Mouse (Mus musculus): ENCODE measurements around the gene Gramd1c.

Gene Gramd1c

DNA sequence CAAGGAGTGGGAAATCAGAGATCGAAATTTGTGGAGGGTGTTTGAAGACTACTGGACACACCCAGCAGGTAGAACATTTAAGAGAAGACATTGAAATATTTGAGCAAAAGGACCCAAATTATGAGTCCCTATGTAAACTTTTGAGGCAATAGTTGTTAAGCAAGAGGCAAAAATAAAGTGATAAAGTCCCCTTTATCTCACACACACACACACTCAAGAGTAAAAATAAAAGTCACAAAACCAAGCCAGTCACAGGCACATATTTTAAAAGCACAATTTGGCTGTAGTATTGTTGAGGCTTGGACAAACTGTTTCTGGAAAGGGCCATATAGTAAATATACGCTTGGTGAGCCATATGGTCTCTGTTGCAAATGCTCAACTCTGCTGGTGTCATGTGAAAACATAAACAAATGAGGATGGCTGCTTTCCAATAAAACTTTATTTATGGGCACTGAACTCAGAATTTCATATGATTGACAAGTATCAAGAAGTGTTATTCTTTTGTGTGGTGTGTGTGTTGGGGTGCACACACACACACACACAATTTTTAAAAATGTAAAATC lies 44.1 kb downstream of the Gramd1c start:
- in situ Hi-C loops (cut with MseI, MboI) = no loop called here

GRCm38 (mm10) chr16:44018372-44018771 lies 44.8 kb downstream of the Gramd1c start:
- in situ Hi-C loops (cut with MseI, MboI) = no loop called here

GRCm38 (mm10) chr16:44017707-44018106 lies 45.4 kb downstream of the Gramd1c start:
- in situ Hi-C loops (cut with MseI, MboI) = no loop called here

DNA sequence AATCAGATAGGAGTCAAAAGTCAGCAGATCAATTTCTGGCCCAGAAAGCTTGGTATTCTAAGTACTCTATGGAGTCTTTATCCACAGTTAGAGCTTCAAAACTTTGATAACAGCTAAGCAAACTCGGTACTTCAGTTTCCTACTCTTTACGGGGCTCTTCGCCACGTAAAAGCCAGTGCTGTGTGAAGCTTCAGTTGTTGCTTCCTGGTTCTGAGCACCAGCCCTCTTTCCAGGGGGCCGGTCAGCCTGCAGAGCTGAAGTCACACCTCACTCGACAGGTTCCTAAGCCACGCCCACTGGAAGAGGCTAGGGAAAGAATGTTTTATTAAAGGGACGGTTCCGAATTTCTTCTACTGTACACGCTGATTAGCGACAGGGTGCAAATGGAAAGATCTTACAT lies 47.0 kb downstream of the Gramd1c start:
- in situ Hi-C loops (cut with MseI, MboI) = no loop called here

GRCm38 (mm10) chr16:44015416-44016158 lies 47.6 kb downstream of the Gramd1c start:
- in situ Hi-C loops (cut with MseI, MboI) = no loop called here

GRCm38 (mm10) chr16:44011010-44011409 lies 52.1 kb downstream of the Gramd1c start:
- in situ Hi-C loops (cut with MseI, MboI) = no loop called here

- in situ Hi-C loops (cut with MseI, MboI) = no loop called here
These were observed 61.1 kb downstream of the Gramd1c start for GRCm38 (mm10) chr16:44002086-44002485.

DNA sequence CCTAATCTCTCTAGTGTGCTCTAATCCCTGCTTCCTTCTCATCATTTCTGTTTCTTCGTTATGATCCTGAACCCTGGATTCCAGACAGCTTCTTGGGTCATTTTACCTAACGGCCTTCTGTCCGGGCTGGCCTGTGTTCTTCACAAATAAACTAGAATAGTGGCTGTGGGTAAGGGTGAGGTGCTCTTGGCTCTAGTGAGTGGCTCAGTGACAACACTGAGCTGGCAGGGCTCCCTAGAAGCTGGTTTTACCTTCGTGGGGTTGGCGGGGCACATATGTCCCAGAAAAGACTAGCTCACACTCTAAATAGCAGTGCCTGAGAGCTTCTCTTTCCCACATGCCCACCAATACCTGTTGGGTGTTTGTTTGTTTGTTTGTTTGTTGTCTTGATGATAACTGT lies 63.6 kb downstream of the Gramd1c start:
- in situ Hi-C loops (cut with MseI, MboI) = no loop called here

DNA sequence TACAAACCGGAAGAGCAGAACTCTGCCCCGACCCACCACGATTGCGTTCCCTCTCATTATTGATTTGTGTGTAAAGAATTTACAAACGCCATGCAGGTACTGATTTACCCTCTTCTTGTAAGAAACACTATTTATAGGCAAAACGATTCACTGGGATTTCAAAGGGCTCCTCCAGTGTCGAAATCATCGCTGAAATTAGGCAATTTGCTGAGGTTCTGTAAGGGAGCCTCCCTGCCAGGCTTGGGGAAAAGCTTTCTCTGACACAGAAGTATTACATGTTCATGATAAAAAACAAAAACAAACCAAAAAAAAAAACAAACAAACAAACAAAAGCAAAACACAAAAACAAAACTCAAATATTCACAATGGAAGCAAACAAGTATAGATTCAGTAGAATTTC lies 64.0 kb downstream of the Gramd1c start:
- in situ Hi-C loops (cut with MseI, MboI) = no loop called here

DNA sequence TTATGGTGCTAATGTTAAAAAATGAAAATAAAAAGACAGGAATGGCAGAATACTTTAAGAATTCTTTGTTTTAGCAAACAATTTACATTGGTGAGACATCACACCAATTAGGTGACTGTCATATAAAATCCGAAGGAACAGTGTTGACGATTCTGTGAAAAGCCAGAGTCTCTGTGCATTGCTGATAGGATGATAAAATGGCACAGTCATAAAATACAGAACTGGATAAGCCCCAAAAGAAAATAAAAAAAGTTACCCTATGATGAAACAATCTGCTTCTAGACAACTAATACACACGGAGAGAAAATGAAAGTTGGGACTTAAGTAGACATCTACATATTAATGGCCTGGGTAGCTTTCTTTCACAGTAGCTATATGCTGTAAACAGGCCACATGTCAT lies 68.5 kb downstream of the Gramd1c start:
- in situ Hi-C loops (cut with MseI, MboI) = no loop called here

DNA sequence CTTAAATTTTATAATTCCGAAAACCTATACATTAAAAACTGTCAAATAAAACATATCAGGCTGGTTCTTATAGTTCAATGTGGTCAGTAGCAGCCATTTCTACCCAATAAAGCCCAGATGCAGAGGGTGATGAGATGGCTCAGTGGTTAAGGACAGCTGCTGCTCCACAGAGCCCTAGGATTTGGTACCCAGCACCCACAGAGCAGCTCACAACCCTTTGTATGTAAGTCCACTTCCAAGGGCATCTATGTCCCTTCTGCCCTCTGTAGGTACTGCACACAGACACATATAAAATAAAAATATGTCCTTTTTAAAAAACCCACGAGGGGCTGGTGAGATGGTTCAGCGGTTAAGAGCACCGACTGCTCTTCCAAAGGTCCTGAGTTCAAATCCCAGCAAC lies 76.8 kb downstream of the Gramd1c start:
- in situ Hi-C loops (cut with MseI, MboI) = no loop called here

GRCm38 (mm10) chr16:43980110-43980609 lies 83.0 kb downstream of the Gramd1c start:
- in situ Hi-C loops (cut with MseI, MboI) = no loop called here

DNA sequence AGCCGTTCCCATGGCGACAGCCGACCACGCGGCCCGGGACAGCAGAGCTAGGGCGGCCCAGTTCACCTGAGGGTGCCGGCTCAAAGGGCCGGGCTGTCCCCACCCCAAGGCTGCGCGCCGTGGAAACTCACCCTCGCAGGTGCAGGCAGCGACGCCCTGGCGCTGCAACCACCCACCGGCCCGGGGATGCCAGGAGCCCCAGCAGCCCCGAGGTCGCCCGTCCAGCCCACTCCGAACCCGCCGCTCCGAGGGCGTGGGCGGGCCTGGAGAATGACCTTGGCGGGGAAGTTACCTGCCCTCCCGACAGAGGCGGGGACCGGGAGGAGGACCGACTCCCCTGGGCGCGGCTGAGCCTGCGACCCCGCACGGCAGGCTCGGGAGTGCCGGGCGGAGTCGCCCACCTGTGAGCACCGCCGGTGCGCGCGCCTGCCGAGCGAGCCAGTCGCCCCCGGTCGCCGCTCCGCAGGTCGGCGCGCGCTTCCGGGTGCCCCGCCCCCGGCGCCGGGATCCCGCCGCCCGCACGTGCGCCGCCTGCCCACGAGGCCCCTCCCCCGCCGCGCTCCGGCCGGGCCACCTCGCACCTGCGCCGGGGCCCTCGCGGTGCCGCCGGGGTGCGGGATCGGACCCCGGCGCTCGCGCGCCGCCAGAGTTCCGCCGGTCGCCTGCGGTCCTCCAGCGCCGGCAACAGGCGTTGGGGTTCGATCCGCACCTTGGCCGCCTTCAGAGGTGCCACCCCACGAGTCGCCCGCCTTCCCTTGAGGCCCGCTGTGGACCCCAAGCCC lies 83.6 kb downstream of the Gramd1c start, which contains the start of gene Zdhhc23:
Zdhhc23 (minus strand) TSS at position 464 of the 782 bp plus-strand sequence.
- in situ Hi-C loops (cut with MseI, MboI) = no loop called here

GRCm38 (mm10) chr16:43979010-43979327 lies 84.2 kb downstream of the Gramd1c start:
- in situ Hi-C loops (cut with MseI, MboI) = no loop called here

GRCm38 (mm10) chr16:43973606-43974220 lies 89.4 kb downstream of the Gramd1c start:
- in situ Hi-C loops (cut with MseI, MboI) = no loop called here

GRCm38 (mm10) chr16:43973147-43973546 lies 90.0 kb downstream of the Gramd1c start:
- in situ Hi-C loops (cut with MseI, MboI) = no loop called here

DNA sequence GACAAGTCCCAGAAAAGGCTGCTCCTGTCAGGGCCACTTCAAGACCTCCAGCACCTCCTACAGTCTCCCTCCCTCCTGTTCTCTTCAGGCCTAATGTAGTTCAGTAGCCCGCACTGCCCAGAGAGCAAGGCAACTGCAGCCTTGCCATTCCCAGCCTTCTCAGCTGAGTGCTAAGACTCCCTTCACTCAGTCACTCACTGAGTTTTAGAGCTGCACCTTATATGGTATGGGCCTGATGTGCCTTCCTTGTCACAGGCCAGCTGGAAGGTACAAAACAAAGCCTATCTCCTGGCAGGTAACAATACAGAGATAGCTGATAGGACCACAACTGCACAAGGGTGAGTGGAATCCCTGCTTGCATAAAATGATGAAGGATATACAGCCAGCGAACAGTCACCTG lies 90.8 kb downstream of the Gramd1c start:
- in situ Hi-C loops (cut with MseI, MboI) = no loop called here

GRCm38 (mm10) chr16:43971741-43972140 lies 91.4 kb downstream of the Gramd1c start:
- in situ Hi-C loops (cut with MseI, MboI) = no loop called here

DNA sequence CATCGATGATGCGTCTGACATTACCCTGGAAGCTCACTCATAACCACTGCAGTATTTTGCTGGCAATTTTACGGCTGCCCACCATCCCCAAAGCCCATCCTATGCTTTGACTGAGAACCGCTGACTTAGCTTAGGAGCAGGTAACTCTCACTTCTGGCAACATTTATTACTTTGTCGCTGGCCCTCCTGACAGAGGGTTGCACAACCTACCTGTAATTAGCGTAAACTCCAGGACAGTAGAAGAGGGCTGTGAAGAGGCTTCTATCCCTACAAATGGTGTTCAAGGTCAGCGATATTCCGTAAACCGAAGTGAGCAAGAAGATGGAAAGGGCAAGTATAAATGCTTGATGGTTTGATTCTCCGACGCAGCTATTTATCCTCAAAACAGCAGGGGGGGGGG lies 92.0 kb downstream of the Gramd1c start:
- in situ Hi-C loops (cut with MseI, MboI) = no loop called here

- in situ Hi-C loops (cut with MseI, MboI) = no loop called here
These were observed 92.7 kb downstream of the Gramd1c start for GRCm38 (mm10) chr16:43970426-43970825.

DNA sequence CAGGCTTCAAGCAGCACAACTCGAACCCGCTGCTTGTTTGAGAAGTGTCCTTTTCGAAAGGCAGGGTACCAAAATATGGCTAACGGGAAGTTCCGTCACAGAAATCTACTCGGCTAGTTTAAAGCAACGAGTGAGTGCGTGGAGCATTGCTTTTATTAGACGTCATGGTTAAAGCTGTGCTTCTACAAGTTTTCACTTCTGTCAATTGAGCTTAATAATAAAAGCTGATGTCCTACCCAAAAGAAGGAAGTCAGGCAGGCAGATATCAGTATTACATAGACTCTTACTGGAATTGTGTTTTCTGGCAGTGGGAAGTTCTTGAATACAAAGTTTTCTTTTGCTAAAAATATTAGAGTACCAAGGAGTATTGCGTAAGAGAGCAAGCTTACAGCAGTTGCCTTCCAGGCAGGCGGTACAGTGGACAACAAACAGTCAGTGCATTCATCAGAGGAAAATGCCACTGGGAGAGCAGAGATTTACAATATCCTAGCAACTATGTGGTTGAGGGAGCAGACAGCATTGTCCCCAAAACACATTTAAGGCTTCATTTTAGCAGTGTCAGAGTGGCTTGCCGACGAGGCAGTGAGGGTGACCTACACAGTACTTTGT lies 97.3 kb downstream of the Gramd1c start:
- in situ Hi-C loops (cut with MseI, MboI) = no loop called here

DNA sequence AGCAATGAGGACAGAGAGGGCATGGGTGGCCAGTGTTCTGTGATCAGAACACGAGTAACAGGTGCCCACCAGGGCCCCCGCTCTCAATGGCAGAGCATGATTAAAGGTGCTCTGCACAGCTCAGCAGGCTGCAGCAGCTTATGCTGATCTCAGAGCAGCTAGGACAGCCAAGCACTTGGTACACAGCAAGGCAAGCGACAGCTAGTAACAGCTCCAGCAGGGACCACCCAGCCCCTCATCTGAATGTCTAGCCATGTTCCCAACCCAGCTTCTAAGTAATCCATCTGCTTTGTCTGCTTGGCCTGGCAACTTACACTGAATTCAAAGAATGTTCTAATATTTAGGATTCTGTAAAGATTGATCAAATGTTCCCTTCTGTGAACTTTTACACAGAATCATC lies 99.4 kb downstream of the Gramd1c start:
- in situ Hi-C loops (cut with MseI, MboI) = no loop called here
